Mouse (Mus musculus): ENCODE measurements around the gene Mgat3. TPM values are rescaled to one million over a fixed set of nuclear protein-coding genes. Genes with fewer than 3 reads are reported as not detected.

The Mgat3 gene
- polyA plus RNA-seq, 1 experiment from 2014 or later = 15.7 TPM

DNA sequence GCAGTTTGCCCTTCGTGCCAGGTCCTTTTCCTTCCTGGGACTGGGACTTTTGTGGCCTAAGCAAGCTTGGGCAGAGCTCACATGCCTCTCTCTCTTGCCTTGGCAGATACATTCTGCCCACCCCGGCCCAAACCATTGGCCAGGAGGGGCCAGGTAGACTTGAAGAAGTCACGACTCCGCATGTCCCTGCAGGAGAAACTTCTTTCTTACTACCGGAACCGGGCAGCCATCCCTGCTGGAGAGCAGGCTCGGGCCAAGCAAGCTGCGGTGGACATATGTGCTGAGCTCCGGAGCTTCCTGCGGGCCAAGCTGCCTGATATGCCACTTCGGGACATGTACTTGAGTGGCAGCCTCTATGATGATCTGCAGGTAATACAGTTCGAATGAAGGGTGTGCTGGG, 74.6 kb downstream of the Mgat3 start:
- 93% methylated on average over 12 of the region's 12 CpGs for WGBS
- Histone ChIP-seq H3K4me1 (ENCODE audit: control insufficient read depth, insufficient read depth, low read depth, low read length) (no peaks in the 10 kb centered on the region), H3K36me3 (ENCODE audit: control insufficient read depth, insufficient read depth, low read length) (peaks cover 40% of the 10 kb centered on the region), H3K4me3 (ENCODE audit: low read length) (no peak overlapping the region), H3K27me3 (replicated peaks; ENCODE audit: control insufficient read depth, insufficient read depth, low read length) (no peaks in the 10 kb centered on the region), H3K9me3 (ENCODE audit: control insufficient read depth, low read length) (no peaks in the 10 kb centered on the region), H3K9ac (ENCODE audit: low read depth, low read length) (no peak overlapping the region), H3K27ac (ENCODE audit: low read depth, low read length) (no peak overlapping the region), H3K4me2 (ENCODE audit: low read length) (no peak overlapping the region)
- ATAC-seq = no peak

DNA sequence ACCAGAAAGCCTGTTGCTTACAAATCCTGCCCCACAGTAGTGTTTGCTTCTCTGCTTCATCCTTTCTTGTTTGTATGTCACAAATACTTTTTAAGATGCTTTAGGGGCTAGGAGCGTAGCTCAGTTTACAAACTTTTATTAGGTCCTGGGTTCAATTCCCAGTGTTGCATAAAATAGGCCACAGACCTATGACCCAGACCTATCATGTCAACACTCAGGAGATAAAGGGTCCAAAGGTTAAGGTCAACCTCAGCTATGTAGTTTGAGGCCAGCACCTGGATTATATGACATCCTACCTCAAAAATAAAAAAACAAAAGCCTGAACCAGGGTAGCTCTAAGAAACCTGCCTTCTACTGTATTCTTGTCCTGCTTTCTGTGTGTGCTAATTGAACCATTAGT, 75.1 kb downstream of the Mgat3 start:
- no peak overlapping the region for H3K9ac ChIP-seq (ENCODE audit: low read depth, low read length)
- H3K27me3 ChIP-seq (replicated peaks; ENCODE audit: control insufficient read depth, insufficient read depth, low read length) = no peaks in the 10 kb centered on the region
- no peaks in the 10 kb centered on the region for H3K9me3 ChIP-seq (ENCODE audit: control insufficient read depth, low read length)
- 96% methylated on average over 1 of the region's 1 CpGs for whole genome bisulfite sequencing
- ATAC-seq = no peak
- H3K4me3 ChIP-seq (ENCODE audit: low read length) = no peak overlapping the region
- peaks cover 35% of the 10 kb centered on the region for H3K36me3 ChIP-seq (ENCODE audit: control insufficient read depth, insufficient read depth, low read length)
- H3K27ac ChIP-seq (ENCODE audit: low read depth, low read length) = no peak overlapping the region
- H3K4me2 ChIP-seq (ENCODE audit: low read length) = no peak overlapping the region
- H3K4me1 ChIP-seq (ENCODE audit: control insufficient read depth, insufficient read depth, low read depth, low read length) = no peaks in the 10 kb centered on the region; the same call in 1 of the 2 replicates

DNA sequence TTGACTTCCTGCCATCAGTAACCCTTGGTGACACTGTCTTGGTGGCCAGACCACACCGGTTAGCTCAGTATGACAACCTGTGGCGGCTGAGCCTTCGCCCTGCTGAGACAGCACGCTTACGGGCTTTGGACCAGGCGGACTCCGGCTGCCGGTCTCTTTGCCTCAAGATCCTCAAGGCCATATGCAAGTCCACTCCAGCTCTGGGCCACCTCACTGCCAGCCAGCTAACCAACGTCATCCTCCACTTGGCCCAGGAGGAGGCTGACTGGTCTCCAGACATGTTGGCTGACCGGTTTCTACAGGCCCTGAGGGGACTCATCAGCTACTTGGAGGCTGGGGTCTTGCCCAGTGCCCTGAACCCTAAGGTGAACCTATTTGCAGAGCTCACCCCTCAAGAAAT, 76.2 kb downstream of the Mgat3 start:
- ATAC-seq = no peak
- Histone ChIP-seq H3K9me3 (ENCODE audit: control insufficient read depth, low read length) (no peaks in the 10 kb centered on the region), H3K27me3 (replicated peaks; ENCODE audit: control insufficient read depth, insufficient read depth, low read length) (no peaks in the 10 kb centered on the region), H3K27ac (ENCODE audit: low read depth, low read length) (no peak overlapping the region), H3K36me3 (ENCODE audit: control insufficient read depth, insufficient read depth, low read length) (peaks cover 35% of the 10 kb centered on the region), H3K4me3 (ENCODE audit: low read length) (no peak overlapping the region), H3K4me1 (ENCODE audit: control insufficient read depth, insufficient read depth, low read depth, low read length) (peaks cover 7% of the 10 kb centered on the region), H3K9ac (ENCODE audit: low read depth, low read length) (no peak overlapping the region), H3K4me2 (ENCODE audit: low read length) (no peak overlapping the region)
- 98% methylated on average over 10 of the region's 10 CpGs for WGBS

DNA sequence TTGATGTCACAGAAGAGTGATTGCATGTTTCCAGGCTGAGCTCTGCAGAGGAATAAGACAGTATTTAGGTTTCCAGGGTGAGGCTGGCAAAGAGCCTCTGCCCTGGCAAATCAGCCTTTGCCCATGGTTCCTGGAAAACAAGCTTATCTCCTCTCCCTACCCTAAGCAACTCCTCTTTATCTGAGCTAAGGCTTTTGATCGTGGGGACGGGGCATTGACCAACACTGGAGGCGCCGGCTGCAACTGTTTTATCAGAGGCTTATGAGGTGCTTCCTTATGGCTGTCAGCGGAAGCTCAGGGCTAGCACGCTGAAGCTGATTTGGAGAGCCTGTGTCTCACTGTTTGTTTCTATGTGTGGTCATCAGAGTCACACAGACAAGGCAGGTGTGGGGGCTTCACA, 77.1 kb downstream of the Mgat3 start:
- Histone ChIP-seq H3K27ac (ENCODE audit: low read depth, low read length) (no peak overlapping the region), H3K27me3 (replicated peaks; ENCODE audit: control insufficient read depth, insufficient read depth, low read length) (no peaks in the 10 kb centered on the region), H3K9me3 (ENCODE audit: control insufficient read depth, low read length) (no peaks in the 10 kb centered on the region), H3K4me3 (ENCODE audit: low read length) (no peak overlapping the region), H3K9ac (ENCODE audit: low read depth, low read length) (no peak overlapping the region), H3K4me2 (ENCODE audit: low read length) (no peak overlapping the region), H3K4me1 (ENCODE audit: control insufficient read depth, insufficient read depth, low read depth, low read length) (peaks cover 7% of the 10 kb centered on the region), H3K36me3 (ENCODE audit: control insufficient read depth, insufficient read depth, low read length) (peaks cover 35% of the 10 kb centered on the region)
- no peak for ATAC-seq
- 92% methylated on average over 6 of the region's 6 CpGs for WGBS

DNA sequence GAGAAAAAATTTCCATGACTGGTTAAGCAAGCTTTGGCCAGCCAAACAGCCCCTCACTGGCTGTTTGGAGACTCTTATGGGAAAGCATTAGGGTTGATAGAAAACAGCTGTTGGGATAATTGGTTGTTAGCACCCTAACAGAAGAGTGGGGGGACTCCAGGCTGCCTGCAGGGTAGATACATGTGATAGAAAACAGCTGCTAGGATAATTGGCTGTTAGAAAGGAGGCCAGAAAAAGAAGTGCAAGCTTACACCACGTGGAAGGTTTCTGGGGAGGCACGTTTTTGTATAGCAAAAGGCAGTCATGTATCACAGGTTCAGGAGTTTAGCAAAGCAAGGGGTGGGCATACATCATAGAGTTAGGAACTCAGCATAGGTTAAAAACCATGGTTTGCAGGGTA, 80.0 kb downstream of the Mgat3 start:
- H3K27me3 ChIP-seq (replicated peaks; ENCODE audit: control insufficient read depth, insufficient read depth, low read length) = no peaks in the 10 kb centered on the region
- H3K27ac ChIP-seq (ENCODE audit: low read depth, low read length) = no peak overlapping the region
- 42% methylated on average over 2 of the region's 2 CpGs for WGBS
- no peak overlapping the region for H3K9ac ChIP-seq (ENCODE audit: low read depth, low read length)
- H3K4me1 ChIP-seq (ENCODE audit: control insufficient read depth, insufficient read depth, low read depth, low read length) = peaks cover 26% of the 10 kb centered on the region
- H3K4me3 ChIP-seq (ENCODE audit: low read length) = no peak overlapping the region
- no peaks in the 10 kb centered on the region for H3K9me3 ChIP-seq (ENCODE audit: control insufficient read depth, low read length)
- peaks cover 32% of the 10 kb centered on the region for H3K36me3 ChIP-seq (ENCODE audit: control insufficient read depth, insufficient read depth, low read length)
- H3K4me2 ChIP-seq (ENCODE audit: low read length) = no peak overlapping the region
- no peak for ATAC-seq

DNA sequence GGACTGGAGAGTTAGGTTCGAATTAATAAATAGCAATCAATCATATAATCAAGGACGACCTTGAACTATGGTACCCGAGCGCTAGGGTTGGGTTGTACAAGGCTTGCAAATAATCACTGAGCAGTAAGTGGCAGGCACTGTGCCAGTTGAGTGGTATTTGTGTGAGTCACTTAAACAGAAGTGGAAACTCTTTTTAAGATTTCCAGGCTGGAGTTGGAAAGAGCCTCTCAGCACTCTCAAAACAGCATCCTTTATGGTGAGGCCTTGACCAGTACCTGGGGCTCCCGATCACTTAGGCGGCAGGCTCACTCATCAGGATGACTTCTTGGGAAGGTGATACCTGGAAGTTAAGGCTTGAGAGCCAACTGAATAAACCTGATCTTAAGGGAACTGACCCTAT, 80.7 kb downstream of the Mgat3 start:
- 49% methylated on average over 6 of the region's 6 CpGs for WGBS
- Histone ChIP-seq H3K4me1 (ENCODE audit: control insufficient read depth, insufficient read depth, low read depth, low read length) (peaks cover 26% of the 10 kb centered on the region), H3K36me3 (ENCODE audit: control insufficient read depth, insufficient read depth, low read length) (peaks cover 31% of the 10 kb centered on the region), H3K4me2 (ENCODE audit: low read length) (peak overlapping the region; percentile 77), H3K9ac (ENCODE audit: low read depth, low read length) (peak overlapping the region; percentile 68), H3K27me3 (replicated peaks; ENCODE audit: control insufficient read depth, insufficient read depth, low read length) (no peaks in the 10 kb centered on the region), H3K27ac (ENCODE audit: low read depth, low read length) (peak overlapping the region; percentile 92), H3K4me3 (ENCODE audit: low read length) (peak overlapping the region; percentile 96), H3K9me3 (ENCODE audit: control insufficient read depth, low read length) (no peaks in the 10 kb centered on the region)
- ATAC-seq = no peak

DNA sequence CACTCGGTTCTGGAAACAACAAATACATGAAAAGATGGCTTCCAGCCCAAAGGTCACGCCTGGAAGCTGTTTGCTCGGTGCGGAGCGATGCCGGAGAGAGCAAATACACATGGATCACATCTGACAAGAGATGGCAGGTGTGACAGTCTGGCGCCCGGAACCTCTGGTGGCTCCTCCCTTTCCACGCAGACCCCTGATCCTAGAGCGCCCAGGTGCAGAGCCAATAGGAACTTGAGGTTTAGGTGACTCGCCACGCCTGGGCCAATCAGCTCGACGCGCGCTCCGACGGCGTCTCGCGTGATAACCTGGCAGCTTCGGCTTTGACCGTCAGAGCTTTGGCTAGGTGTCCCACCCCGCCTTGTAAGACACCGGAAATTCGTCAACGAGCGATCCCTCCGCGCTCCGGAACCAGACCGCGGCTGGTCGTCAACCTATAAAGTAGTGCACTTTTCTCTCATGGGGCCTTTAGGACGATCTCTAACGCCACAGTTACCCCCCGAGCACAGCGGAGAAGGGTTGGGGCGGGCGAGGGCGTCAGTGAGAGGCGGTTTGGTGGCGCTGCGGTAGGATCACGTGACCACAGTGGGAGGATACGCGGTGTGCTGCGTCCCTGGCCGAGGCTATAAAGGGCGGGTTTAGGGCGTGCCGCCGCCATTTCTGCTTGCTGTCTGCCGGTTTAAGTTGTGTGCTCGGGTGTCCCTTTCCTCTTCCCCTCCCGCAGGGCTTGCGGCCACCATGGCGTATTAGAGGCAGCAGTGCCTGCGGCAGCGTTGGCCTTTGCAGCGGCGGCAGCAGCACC, 81.5 kb downstream of the Mgat3 start, which contains the start of gene Atf4:
Gene Atf4, plus strand, starts transcription at position 338 of the 799 bp plus-strand sequence.
- peak within 1 kb of the TSS; percentile 100 for H3K27ac ChIP-seq (ENCODE audit: low read depth, low read length)
- H3K4me2 ChIP-seq (ENCODE audit: low read length) = peak within 1 kb of the TSS; percentile 95
- H3K4me3 ChIP-seq (ENCODE audit: low read length) = peak within 1 kb of the TSS; percentile 96
- ATAC-seq = peak; percentile 97
- H3K9me3 ChIP-seq (ENCODE audit: control insufficient read depth, low read length) = no peaks in the 10 kb centered on the region
- peaks cover 26% of the 10 kb centered on the region for H3K4me1 ChIP-seq (ENCODE audit: control insufficient read depth, insufficient read depth, low read depth, low read length)
- under 1% methylated on average over 52 of the region's 62 CpGs for WGBS
- H3K27me3 ChIP-seq (replicated peaks; ENCODE audit: control insufficient read depth, insufficient read depth, low read length) = no peaks in the 10 kb centered on the region
- peaks cover 27% of the 10 kb centered on the region for H3K36me3 ChIP-seq (ENCODE audit: control insufficient read depth, insufficient read depth, low read length)
- peak within 1 kb of the TSS; percentile 100 for H3K9ac ChIP-seq (ENCODE audit: low read depth, low read length)

DNA sequence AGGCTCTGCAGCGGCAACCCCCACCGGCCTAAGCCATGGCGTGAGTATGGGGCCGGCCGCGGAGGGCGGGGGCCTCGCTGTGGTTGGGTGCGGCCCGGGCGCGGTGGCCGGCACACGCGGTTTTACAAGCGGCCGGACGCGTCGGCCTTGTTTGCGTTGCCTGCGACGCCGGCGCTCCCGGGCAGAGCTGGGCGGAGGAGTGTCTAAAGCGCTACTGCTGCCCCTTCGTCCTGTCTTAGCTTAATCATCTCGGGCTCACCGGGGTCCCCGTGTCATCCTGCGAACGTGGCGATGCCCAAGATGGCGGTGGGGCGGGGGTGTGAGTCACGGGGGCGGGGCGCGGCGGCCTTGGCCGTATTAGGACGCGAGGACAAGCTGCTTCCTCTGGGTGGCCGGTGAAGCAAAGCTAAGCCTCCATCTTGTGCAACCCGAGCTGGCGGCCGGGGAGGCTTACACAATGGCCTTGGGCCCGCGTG, 82.2 kb downstream of the Mgat3 start:
- peak overlapping the region; percentile 100 for H3K9ac ChIP-seq (ENCODE audit: low read depth, low read length)
- WGBS = 0% methylated on average over 45 of the region's 51 CpGs
- no peaks in the 10 kb centered on the region for H3K9me3 ChIP-seq (ENCODE audit: control insufficient read depth, low read length)
- no peaks in the 10 kb centered on the region for H3K27me3 ChIP-seq (replicated peaks; ENCODE audit: control insufficient read depth, insufficient read depth, low read length)
- H3K4me2 ChIP-seq (ENCODE audit: low read length) = peak overlapping the region; percentile 95
- peak overlapping the region; percentile 100 for H3K27ac ChIP-seq (ENCODE audit: low read depth, low read length)
- peaks cover 26% of the 10 kb centered on the region for H3K4me1 ChIP-seq (ENCODE audit: control insufficient read depth, insufficient read depth, low read depth, low read length)
- ATAC-seq = peak; percentile 22
- peaks cover 23% of the 10 kb centered on the region for H3K36me3 ChIP-seq (ENCODE audit: control insufficient read depth, insufficient read depth, low read length)
- H3K4me3 ChIP-seq (ENCODE audit: low read length) = peak overlapping the region; percentile 96

DNA sequence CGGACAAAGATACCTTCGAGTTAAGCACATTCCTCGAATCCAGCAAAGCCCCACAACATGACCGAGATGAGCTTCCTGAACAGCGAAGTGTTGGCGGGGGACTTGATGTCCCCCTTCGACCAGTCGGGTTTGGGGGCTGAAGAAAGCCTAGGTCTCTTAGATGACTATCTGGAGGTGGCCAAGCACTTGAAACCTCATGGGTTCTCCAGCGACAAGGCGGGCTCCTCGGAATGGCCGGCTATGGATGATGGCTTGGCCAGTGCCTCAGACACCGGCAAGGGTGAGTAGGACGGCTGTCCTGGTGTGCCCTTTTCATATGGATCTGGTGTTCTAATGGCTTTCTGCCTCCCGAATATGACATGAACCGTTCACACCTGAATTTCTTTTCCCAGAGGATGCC, 82.7 kb downstream of the Mgat3 start:
- 9% methylated on average over 16 of the region's 16 CpGs for WGBS
- H3K27me3 ChIP-seq (replicated peaks; ENCODE audit: control insufficient read depth, insufficient read depth, low read length) = no peaks in the 10 kb centered on the region
- peak overlapping the region; percentile 100 for H3K27ac ChIP-seq (ENCODE audit: low read depth, low read length)
- H3K4me2 ChIP-seq (ENCODE audit: low read length) = peak overlapping the region; percentile 95
- H3K36me3 ChIP-seq (ENCODE audit: control insufficient read depth, insufficient read depth, low read length) = peaks cover 23% of the 10 kb centered on the region
- peak overlapping the region; percentile 100 for H3K9ac ChIP-seq (ENCODE audit: low read depth, low read length)
- H3K9me3 ChIP-seq (ENCODE audit: control insufficient read depth, low read length) = no peaks in the 10 kb centered on the region
- H3K4me1 ChIP-seq (ENCODE audit: control insufficient read depth, insufficient read depth, low read depth, low read length) = peaks cover 26% of the 10 kb centered on the region
- ATAC-seq = no peak
- H3K4me3 ChIP-seq (ENCODE audit: low read length) = peak overlapping the region; percentile 96
